Mouse (Mus musculus) stomach, embryonic 16.5 days (tissue): ENCODE results near the gene Prkg2. TPM values are rescaled to one million over a fixed set of nuclear protein-coding genes. Genes with fewer than 3 reads are reported as not detected.

Source experiments
- ATAC-seq: fragments of 200-750 bp; cut with Nextera tagmentation; 2 replicates; pipeline ENCODE4 v1.8.0; 2017; ENCODE audit warnings: moderate number of reproducible peaks, moderate TSS enrichment; ENCODE audit not compliant: insufficient read depth, low FRiP score
- H3K27ac ChIP-seq: fragments of 300-500 bp; sonication (generic); 2 replicates; pipeline ENCODE4 v1.5.1; 2014; ENCODE audit warnings: low read length
- H3K27me3 ChIP-seq: fragments of 300-500 bp; sonication (generic); 2 replicates; pipeline ENCODE4 v1.6.1; 2014; ENCODE audit warnings: low read length, control low read depth, mixed read lengths; ENCODE audit not compliant: control insufficient read depth, insufficient read depth
- H3K36me3 ChIP-seq: fragments of 300-500 bp; sonication (generic); 2 replicates; pipeline ENCODE4 v1.6.1; 2014; ENCODE audit warnings: low read length; ENCODE audit not compliant: control insufficient read depth, insufficient read depth
- H3K4me1 ChIP-seq: fragments of 300-500 bp; sonication (generic); 2 replicates; pipeline ENCODE4 v1.6.1; 2014; ENCODE audit warnings: low read length, control low read depth, mixed read lengths; ENCODE audit not compliant: control insufficient read depth, insufficient read depth
- H3K4me2 ChIP-seq: fragments of 300-500 bp; sonication (generic); 2 replicates; pipeline ENCODE4 v1.6.1; 2014; ENCODE audit warnings: low read depth, low read length, mixed read lengths
- H3K4me3 ChIP-seq: fragments of 300-500 bp; sonication (generic); replicated peaks from 2 replicates; pipeline ENCODE4 v1.5.1; 2014; ENCODE audit warnings: mild to moderate bottlenecking, low read length
- H3K9ac ChIP-seq: fragments of 300-500 bp; sonication (generic); 2 replicates; pipeline ENCODE4 v1.6.1; 2014; ENCODE audit warnings: low read length
- H3K9me3 ChIP-seq: fragments of 300-500 bp; sonication (generic); replicated peaks from 2 replicates; pipeline ENCODE4 v1.6.1; 2016; ENCODE audit warnings: low read length, control low read depth; ENCODE audit not compliant: control insufficient read depth
- WGBS: fragments of 180-500 bp; shearing (Covaris S2); extraction: QIAGEN DNeasy Blood & Tissue Kit; methylation state at CpG from one replicate; pipeline ENCODE4 v1.1.7; 2014; 5-methylcytosine and 5-hydroxymethylcytosine counted together
- polyA plus RNA-seq: library from polyadenylated mRNA; unstranded; fragments of >200 nt; fragmentation: Nextera tagmentation; extraction: Ambion mirVana; gene quantifications from 2 replicates; pipeline ENCODE4 v1.2.1, GENCODE M21; 2015

Prkg2 gene
- polyA plus RNA-seq, 1 experiment from 2014 or later = 4.7 TPM

GRCm38 (mm10) chr5:98962472-98962871, 74.7 kb downstream of the Prkg2 start:
- Histone ChIP-seq H3K27ac (no peak overlapping the region), H3K4me1 (no peaks in the 10 kb centered on the region), H3K9ac (no peak overlapping the region), H3K9me3 (no peaks in the 10 kb centered on the region), H3K36me3 (no peaks in the 10 kb centered on the region), H3K27me3 (no peaks in the 10 kb centered on the region), H3K4me2 (no peak overlapping the region), H3K4me3 (no peak overlapping the region)
- WGBS = 60% methylated on average over 2 of the region's 2 CpGs
- ATAC-seq = no peak

DNA sequence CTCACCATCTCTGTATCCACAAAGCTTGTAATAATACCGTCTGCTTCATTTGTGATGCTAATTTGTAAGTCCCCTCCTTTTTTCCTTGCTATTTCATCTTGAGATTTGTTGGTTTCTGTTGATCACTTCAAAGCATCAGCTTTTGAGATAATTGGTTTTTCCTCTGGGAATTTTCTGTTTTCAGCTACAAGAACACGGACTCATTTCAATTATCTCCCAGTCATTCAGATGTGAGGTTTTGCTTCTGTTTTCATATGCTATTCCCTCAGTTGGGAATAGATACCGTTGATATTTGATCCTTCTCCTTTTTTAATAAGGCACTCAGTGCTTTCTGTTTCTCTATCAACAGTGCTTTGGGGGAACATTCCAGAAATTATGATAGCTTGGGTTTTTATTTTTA, 81.6 kb downstream of the Prkg2 start:
- WGBS = 82% methylated on average over 3 of the region's 3 CpGs
- H3K36me3 ChIP-seq = no peaks in the 10 kb centered on the region
- ATAC-seq = no peak
- no peaks in the 10 kb centered on the region for H3K9me3 ChIP-seq
- H3K4me2 ChIP-seq = no peak overlapping the region
- no peak overlapping the region for H3K4me3 ChIP-seq
- H3K9ac ChIP-seq = no peak overlapping the region
- no peaks in the 10 kb centered on the region for H3K4me1 ChIP-seq
- H3K27me3 ChIP-seq = no peaks in the 10 kb centered on the region
- no peak overlapping the region for H3K27ac ChIP-seq

DNA sequence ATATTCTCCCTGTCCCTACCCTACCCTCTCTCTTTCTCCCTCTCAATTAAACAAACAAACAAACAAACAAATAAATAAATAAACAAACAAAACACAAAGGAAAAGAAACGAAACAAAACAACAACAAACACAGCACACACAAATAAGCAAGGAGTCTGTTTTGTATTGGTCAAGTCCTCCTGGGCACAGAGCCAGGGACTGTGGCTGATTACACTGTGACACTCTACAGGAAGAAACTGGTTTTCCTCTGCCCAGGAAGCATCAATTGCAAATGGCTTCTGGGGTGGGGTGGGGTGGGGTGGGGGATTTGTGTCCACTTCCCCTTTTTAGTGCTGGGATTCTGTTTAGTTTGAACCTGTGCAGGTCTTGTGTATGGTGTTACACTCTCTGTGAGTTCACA, 83.8 kb downstream of the Prkg2 start:
- Histone ChIP-seq H3K27me3 (no peaks in the 10 kb centered on the region), H3K4me2 (no peak overlapping the region), H3K36me3 (no peaks in the 10 kb centered on the region), H3K9ac (no peak overlapping the region), H3K4me1 (no peaks in the 10 kb centered on the region), H3K27ac (no peak overlapping the region), H3K9me3 (no peaks in the 10 kb centered on the region), H3K4me3 (no peak overlapping the region)
- WGBS = 71% methylated on average over 1 of the region's 1 CpGs
- ATAC-seq = no peak

DNA sequence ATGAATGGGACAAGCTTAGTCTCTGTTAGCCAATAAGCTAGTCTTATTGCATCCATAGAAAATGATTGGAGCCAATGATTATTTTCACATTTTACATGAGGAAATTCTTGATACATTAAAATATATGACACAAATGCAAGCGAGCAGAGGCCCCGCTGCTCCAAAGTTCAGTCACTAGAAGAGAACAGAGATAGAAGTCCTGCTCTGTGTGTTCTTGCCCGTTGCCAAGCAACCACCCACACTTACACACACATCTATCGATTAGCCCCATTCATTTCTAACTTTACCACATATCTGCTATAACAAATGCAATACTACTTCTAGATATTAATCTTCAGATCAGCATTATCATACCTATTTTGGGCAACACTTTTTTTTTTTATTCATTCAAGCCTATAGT, 85.6 kb downstream of the Prkg2 start:
- Histone ChIP-seq H3K9me3 (no peaks in the 10 kb centered on the region), H3K27ac (no peak overlapping the region), H3K4me1 (no peaks in the 10 kb centered on the region), H3K4me2 (no peak overlapping the region), H3K27me3 (no peaks in the 10 kb centered on the region), H3K36me3 (no peaks in the 10 kb centered on the region), H3K4me3 (no peak overlapping the region), H3K9ac (no peak overlapping the region)
- no peak for ATAC-seq
- 72% methylated on average over 4 of the region's 4 CpGs for WGBS

GRCm38 (mm10) chr5:98950495-98951092, 86.6 kb downstream of the Prkg2 start:
- Histone ChIP-seq H3K27me3 (no peaks in the 10 kb centered on the region), H3K4me1 (no peaks in the 10 kb centered on the region), H3K9ac (no peak overlapping the region), H3K9me3 (no peaks in the 10 kb centered on the region), H3K27ac (no peak overlapping the region), H3K4me3 (no peak overlapping the region), H3K36me3 (no peaks in the 10 kb centered on the region), H3K4me2 (no peak overlapping the region)
- WGBS = 63% methylated on average over 4 of the region's 4 CpGs
- no peak for ATAC-seq

GRCm38 (mm10) chr5:98949784-98950183, 87.4 kb downstream of the Prkg2 start:
- Histone ChIP-seq H3K9me3 (no peaks in the 10 kb centered on the region), H3K4me1 (no peaks in the 10 kb centered on the region), H3K4me3 (no peak overlapping the region), H3K4me2 (no peak overlapping the region), H3K27me3 (no peaks in the 10 kb centered on the region), H3K36me3 (no peaks in the 10 kb centered on the region), H3K9ac (no peak overlapping the region), H3K27ac (no peak overlapping the region)
- no peak for ATAC-seq
- WGBS = 88% methylated on average over 10 of the region's 10 CpGs

DNA sequence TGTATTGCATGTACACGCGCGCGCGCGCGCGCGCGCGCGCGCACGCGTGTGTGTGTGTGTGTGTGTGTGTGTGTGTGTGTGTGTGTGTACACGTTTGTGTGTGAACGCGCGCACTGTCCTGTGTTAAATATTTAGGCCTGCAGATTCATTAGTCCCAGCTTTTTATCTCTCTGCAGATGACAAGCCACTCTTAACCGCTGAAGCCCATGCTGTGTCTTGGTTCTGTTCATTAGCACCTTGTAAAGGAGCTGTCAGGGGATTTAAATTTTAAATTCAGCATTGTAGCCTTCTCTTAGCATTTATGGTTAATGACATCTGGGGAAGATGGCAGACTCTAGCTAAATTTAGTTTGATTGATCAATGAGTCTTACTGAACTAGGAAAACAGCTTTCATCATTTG, 90.5 kb downstream of the Prkg2 start:
- no peaks in the 10 kb centered on the region for H3K27me3 ChIP-seq
- no peaks in the 10 kb centered on the region for H3K9me3 ChIP-seq
- no peaks in the 10 kb centered on the region for H3K4me1 ChIP-seq
- ATAC-seq = no peak
- H3K36me3 ChIP-seq = no peaks in the 10 kb centered on the region
- H3K4me3 ChIP-seq = no peak overlapping the region
- no peak overlapping the region for H3K27ac ChIP-seq
- H3K4me2 ChIP-seq = no peak overlapping the region
- H3K9ac ChIP-seq = no peak overlapping the region
- WGBS = 97% methylated on average over 20 of the region's 20 CpGs

DNA sequence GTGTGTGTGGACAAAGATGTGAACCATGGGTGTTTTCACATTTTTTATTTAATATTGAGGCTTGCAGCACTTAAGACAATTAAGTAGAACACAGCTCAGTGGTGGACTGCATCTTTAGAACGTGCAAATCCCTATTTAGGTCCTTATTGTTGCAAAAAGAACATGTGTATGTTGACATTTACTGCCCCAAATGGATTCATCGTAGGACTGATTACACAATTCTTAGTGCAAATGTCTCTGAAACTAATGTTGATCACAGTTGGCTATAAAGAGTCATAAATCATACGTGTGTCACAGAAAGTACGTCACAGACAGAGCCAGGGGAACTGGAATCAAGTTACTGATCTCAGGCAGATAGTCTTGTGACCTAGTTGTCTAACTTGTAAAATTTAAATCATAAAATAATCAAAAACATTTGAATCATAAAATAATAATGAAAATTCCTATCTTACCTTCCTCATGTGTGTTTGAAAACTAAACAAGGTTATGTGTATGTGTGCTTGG, 91.0 kb downstream of the Prkg2 start:
- Histone ChIP-seq H3K4me2 (no peak overlapping the region), H3K27me3 (no peaks in the 10 kb centered on the region), H3K36me3 (no peaks in the 10 kb centered on the region), H3K9me3 (no peaks in the 10 kb centered on the region), H3K4me3 (no peak overlapping the region), H3K9ac (no peak overlapping the region), H3K4me1 (no peaks in the 10 kb centered on the region), H3K27ac (no peak overlapping the region)
- no peak for ATAC-seq
- 49% methylated on average over 4 of the region's 4 CpGs for WGBS

DNA sequence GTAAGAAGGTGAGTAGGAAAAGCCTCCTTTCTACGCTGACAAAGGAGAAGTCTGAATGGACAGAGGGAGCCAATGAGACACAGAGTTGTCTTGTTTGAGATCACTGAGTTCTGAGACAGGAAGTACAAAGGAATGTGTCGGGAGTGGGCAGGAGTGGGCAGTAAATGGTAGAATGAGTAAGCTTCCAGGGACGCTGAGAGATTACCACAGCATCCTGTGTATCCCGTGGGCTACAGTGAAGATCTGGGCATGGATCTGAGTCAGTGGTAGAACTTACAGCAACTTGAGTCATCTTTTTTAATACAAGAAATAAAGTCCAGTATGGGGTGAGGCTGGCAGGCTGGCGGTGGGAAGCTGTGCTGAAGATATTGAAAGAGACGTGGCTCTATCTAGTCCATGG, 93.4 kb downstream of the Prkg2 start:
- WGBS = 58% methylated on average over 6 of the region's 6 CpGs
- H3K9me3 ChIP-seq = no peaks in the 10 kb centered on the region
- ATAC-seq = no peak
- H3K9ac ChIP-seq = no peak overlapping the region
- no peaks in the 10 kb centered on the region for H3K27me3 ChIP-seq
- no peaks in the 10 kb centered on the region for H3K4me1 ChIP-seq
- H3K4me2 ChIP-seq = no peak overlapping the region
- no peak overlapping the region for H3K27ac ChIP-seq
- H3K4me3 ChIP-seq = no peak overlapping the region
- no peaks in the 10 kb centered on the region for H3K36me3 ChIP-seq
